Mouse (Mus musculus): ENCODE results near the gene Prkcb. TPM values are rescaled to one million over a fixed set of nuclear protein-coding genes. Genes with fewer than 3 reads are reported as not detected.

The Prkcb gene
- polyA plus RNA-seq, 1 experiment from 2014 or later: 4.1 TPM

GRCm38 (mm10) chr7:122579461-122580157, 291.1 kb downstream of the Prkcb start:
- Histone ChIP-seq H3K9ac (ENCODE audit: low read depth, low read length) (no peak overlapping the region), H3K4me3 (ENCODE audit: low read length) (no peak overlapping the region), H3K9me3 (ENCODE audit: control insufficient read depth, low read length) (no peaks in the 10 kb centered on the region), H3K36me3 (ENCODE audit: control insufficient read depth, insufficient read depth, low read length) (no peaks in the 10 kb centered on the region), H3K4me2 (ENCODE audit: low read depth, low read length) (no peak overlapping the region), H3K4me1 (ENCODE audit: control insufficient read depth, insufficient read depth, low read length) (no peaks in the 10 kb centered on the region), H3K27ac (ENCODE audit: low read length) (no peak overlapping the region), H3K27me3 (replicated peaks; ENCODE audit: control insufficient read depth, insufficient read depth, low read length) (no peaks in the 10 kb centered on the region)
- ATAC-seq: no peak
- WGBS: 65% methylated on average over 7 of the region's 7 CpGs

GRCm38 (mm10) chr7:122580158-122580475, 291.6 kb downstream of the Prkcb start:
- H3K27me3 ChIP-seq (replicated peaks; ENCODE audit: control insufficient read depth, insufficient read depth, low read length): no peaks in the 10 kb centered on the region
- 88% methylated on average over 1 of the region's 1 CpGs for WGBS
- H3K4me1 ChIP-seq (ENCODE audit: control insufficient read depth, insufficient read depth, low read length): no peaks in the 10 kb centered on the region
- H3K4me3 ChIP-seq (ENCODE audit: low read length): no peak overlapping the region
- H3K9ac ChIP-seq (ENCODE audit: low read depth, low read length): no peak overlapping the region
- H3K4me2 ChIP-seq (ENCODE audit: low read depth, low read length): no peak overlapping the region
- no peaks in the 10 kb centered on the region for H3K9me3 ChIP-seq (ENCODE audit: control insufficient read depth, low read length)
- no peak overlapping the region for H3K27ac ChIP-seq (ENCODE audit: low read length)
- H3K36me3 ChIP-seq (ENCODE audit: control insufficient read depth, insufficient read depth, low read length): no peaks in the 10 kb centered on the region
- no peak for ATAC-seq

- H3K9ac ChIP-seq (ENCODE audit: low read depth, low read length): no peak overlapping the region
- no peaks in the 10 kb centered on the region for H3K4me1 ChIP-seq (ENCODE audit: control insufficient read depth, insufficient read depth, low read length)
- no peak overlapping the region for H3K4me3 ChIP-seq (ENCODE audit: low read length)
- H3K27me3 ChIP-seq (replicated peaks; ENCODE audit: control insufficient read depth, insufficient read depth, low read length): no peaks in the 10 kb centered on the region
- H3K27ac ChIP-seq (ENCODE audit: low read length): no peak overlapping the region
- ATAC-seq: no peak
- H3K36me3 ChIP-seq (ENCODE audit: control insufficient read depth, insufficient read depth, low read length): no peaks in the 10 kb centered on the region
- no peaks in the 10 kb centered on the region for H3K9me3 ChIP-seq (ENCODE audit: control insufficient read depth, low read length)
- WGBS: 82% methylated on average over 14 of the region's 14 CpGs
- H3K4me2 ChIP-seq (ENCODE audit: low read depth, low read length): no peak overlapping the region
These were observed 296.0 kb downstream of the Prkcb start for GRCm38 (mm10) chr7:122584421-122585151.

- Histone ChIP-seq H3K4me3 (ENCODE audit: low read length) (no peak overlapping the region), H3K9ac (ENCODE audit: low read depth, low read length) (no peak overlapping the region), H3K27me3 (replicated peaks; ENCODE audit: control insufficient read depth, insufficient read depth, low read length) (no peaks in the 10 kb centered on the region), H3K9me3 (ENCODE audit: control insufficient read depth, low read length) (no peaks in the 10 kb centered on the region), H3K36me3 (ENCODE audit: control insufficient read depth, insufficient read depth, low read length) (no peaks in the 10 kb centered on the region), H3K27ac (ENCODE audit: low read length) (no peak overlapping the region), H3K4me1 (ENCODE audit: control insufficient read depth, insufficient read depth, low read length) (peaks cover 6% of the 10 kb centered on the region; the same call in 1 of the 2 replicates), H3K4me2 (ENCODE audit: low read depth, low read length) (no peak overlapping the region)
- ATAC-seq: no peak
- 57% methylated on average over 10 of the region's 10 CpGs for WGBS
These were observed 307.3 kb downstream of the Prkcb start for GRCm38 (mm10) chr7:122595897-122596296.

- Histone ChIP-seq H3K27me3 (replicated peaks; ENCODE audit: control insufficient read depth, insufficient read depth, low read length) (no peaks in the 10 kb centered on the region), H3K9ac (ENCODE audit: low read depth, low read length) (no peak overlapping the region), H3K4me3 (ENCODE audit: low read length) (no peak overlapping the region), H3K4me1 (ENCODE audit: control insufficient read depth, insufficient read depth, low read length) (peaks cover 6% of the 10 kb centered on the region; the same call in 1 of the 2 replicates), H3K36me3 (ENCODE audit: control insufficient read depth, insufficient read depth, low read length) (no peaks in the 10 kb centered on the region), H3K4me2 (ENCODE audit: low read depth, low read length) (no peak overlapping the region), H3K27ac (ENCODE audit: low read length) (no peak overlapping the region), H3K9me3 (ENCODE audit: control insufficient read depth, low read length) (no peaks in the 10 kb centered on the region)
- 67% methylated on average over 9 of the region's 9 CpGs for WGBS
- no peak for ATAC-seq
These were observed 308.1 kb downstream of the Prkcb start for GRCm38 (mm10) chr7:122596596-122597170.

- Histone ChIP-seq H3K27me3 (replicated peaks; ENCODE audit: control insufficient read depth, insufficient read depth, low read length) (no peaks in the 10 kb centered on the region), H3K4me2 (ENCODE audit: low read depth, low read length) (no peak overlapping the region), H3K27ac (ENCODE audit: low read length) (no peak overlapping the region), H3K36me3 (ENCODE audit: control insufficient read depth, insufficient read depth, low read length) (no peaks in the 10 kb centered on the region), H3K9me3 (ENCODE audit: control insufficient read depth, low read length) (no peaks in the 10 kb centered on the region), H3K9ac (ENCODE audit: low read depth, low read length) (no peak overlapping the region), H3K4me3 (ENCODE audit: low read length) (no peak overlapping the region), H3K4me1 (ENCODE audit: control insufficient read depth, insufficient read depth, low read length) (peaks cover 6% of the 10 kb centered on the region; the same call in 1 of the 2 replicates)
- no peak for ATAC-seq
- WGBS: 74% methylated on average over 7 of the region's 7 CpGs
These were observed 308.8 kb downstream of the Prkcb start for GRCm38 (mm10) chr7:122597313-122597712.

GRCm38 (mm10) chr7:122600856-122601255, 312.3 kb downstream of the Prkcb start:
- 68% methylated on average over 7 of the region's 7 CpGs for WGBS
- Histone ChIP-seq H3K9ac (ENCODE audit: low read depth, low read length) (no peak overlapping the region), H3K27me3 (replicated peaks; ENCODE audit: control insufficient read depth, insufficient read depth, low read length) (no peaks in the 10 kb centered on the region), H3K4me3 (ENCODE audit: low read length) (no peak overlapping the region), H3K4me2 (ENCODE audit: low read depth, low read length) (no peak overlapping the region), H3K27ac (ENCODE audit: low read length) (no peak overlapping the region), H3K9me3 (ENCODE audit: control insufficient read depth, low read length) (no peaks in the 10 kb centered on the region), H3K36me3 (ENCODE audit: control insufficient read depth, insufficient read depth, low read length) (no peaks in the 10 kb centered on the region), H3K4me1 (ENCODE audit: control insufficient read depth, insufficient read depth, low read length) (peaks cover 5% of the 10 kb centered on the region; the same call in 1 of the 2 replicates)
- ATAC-seq: no peak

- 84% methylated on average over 5 of the region's 5 CpGs for WGBS
These were observed 316.5 kb downstream of the Prkcb start for GRCm38 (mm10) chr7:122605066-122605465.

GRCm38 (mm10) chr7:122609420-122609819, 320.9 kb downstream of the Prkcb start:
- 53% methylated on average over 4 of the region's 4 CpGs for WGBS
- no peaks in the 10 kb centered on the region for H3K36me3 ChIP-seq (ENCODE audit: control insufficient read depth, insufficient read depth, low read length)
- H3K27ac ChIP-seq (ENCODE audit: low read length): no peak overlapping the region
- no peaks in the 10 kb centered on the region for H3K27me3 ChIP-seq (replicated peaks; ENCODE audit: control insufficient read depth, insufficient read depth, low read length)
- no peak for ATAC-seq
- H3K4me2 ChIP-seq (ENCODE audit: low read depth, low read length): no peak overlapping the region
- no peak overlapping the region for H3K9ac ChIP-seq (ENCODE audit: low read depth, low read length)
- no peaks in the 10 kb centered on the region for H3K9me3 ChIP-seq (ENCODE audit: control insufficient read depth, low read length)
- H3K4me3 ChIP-seq (ENCODE audit: low read length): no peak overlapping the region
- no peaks in the 10 kb centered on the region for H3K4me1 ChIP-seq (ENCODE audit: control insufficient read depth, insufficient read depth, low read length)

More at GRCm38 (mm10) chr7:122605066-122605465, 316.5 kb downstream of the Prkcb start:
- ATAC-seq: no peak
- H3K4me1 ChIP-seq (ENCODE audit: control insufficient read depth, insufficient read depth, low read length): no peaks in the 10 kb centered on the region
- no peak overlapping the region for H3K9ac ChIP-seq (ENCODE audit: low read depth, low read length)
- H3K27ac ChIP-seq (ENCODE audit: low read length): no peak overlapping the region
- H3K4me2 ChIP-seq (ENCODE audit: low read depth, low read length): no peak overlapping the region
- H3K9me3 ChIP-seq (ENCODE audit: control insufficient read depth, low read length): no peaks in the 10 kb centered on the region
- H3K27me3 ChIP-seq (replicated peaks; ENCODE audit: control insufficient read depth, insufficient read depth, low read length): no peaks in the 10 kb centered on the region
- no peak overlapping the region for H3K4me3 ChIP-seq (ENCODE audit: low read length)
- no peaks in the 10 kb centered on the region for H3K36me3 ChIP-seq (ENCODE audit: control insufficient read depth, insufficient read depth, low read length)
